Mouse (Mus musculus) liver, embryonic 14.5 days (tissue): Measurements from ENCODE around the gene Arpc3. TPM values are rescaled to one million over a fixed set of nuclear protein-coding genes. Genes with fewer than 3 reads are reported as not detected.

Experiments
- ATAC-seq: fragments of 200-750 bp; cut with Nextera tagmentation; 2 replicates; pipeline ENCODE4 v1.8.0; 2017; ENCODE audit warnings: moderate number of reproducible peaks, mild to moderate bottlenecking, moderate library complexity; ENCODE audit not compliant: insufficient read depth
- DNase-seq, 3 experiments: peaks; one replicate each; pipeline ENCODE4 v3.0.0-alpha.2; 2012 to 2013; ENCODE audit warnings: low read depth in 3 of 3, low spot score in 3 of 3
- H3K27ac ChIP-seq: fragments of 300-500 bp; sonication (generic); 2 replicates; pipeline ENCODE4 v1.5.1; 2014; ENCODE audit warnings: moderate library complexity, mild to moderate bottlenecking, control low read depth, inconsistent platforms
- H3K27me3 ChIP-seq: fragments of 300-500 bp; sonication (generic); 2 replicates; pipeline ENCODE4 v1.6.1; 2014; ENCODE audit warnings: mild to moderate bottlenecking, low read length, moderate library complexity; ENCODE audit not compliant: control insufficient read depth, insufficient read depth
- H3K36me3 ChIP-seq: fragments of 300-500 bp; sonication (generic); replicated peaks from 2 replicates; pipeline ENCODE4 v1.6.1; 2014; ENCODE audit warnings: low read depth; ENCODE audit not compliant: control insufficient read depth, insufficient read depth
- H3K4me1 ChIP-seq, 2 experiments: fragments of 200-500 bp in 1 of 2; fragments of 300-500 bp in 1 of 2; sonication (generic) in 1 of 2; replicated peaks; 2 replicates each; pipeline ENCODE4 v1.6.1; 2012 to 2014; ENCODE audit warnings: antibody characterized with exemption in 1 of 2, inconsistent platforms in 1 of 2, low read length in 1 of 2; ENCODE audit not compliant: control insufficient read depth in 2 of 2, insufficient read depth in 2 of 2
- H3K4me2 ChIP-seq: fragments of 300-500 bp; sonication (generic); 2 replicates; pipeline ENCODE4 v1.6.1; 2014; ENCODE audit warnings: low read depth, mild to moderate bottlenecking, control low read depth, moderate library complexity
- H3K4me3 ChIP-seq, 2 experiments: fragments of 200-500 bp in 1 of 2; fragments of 300-500 bp in 1 of 2; sonication (generic) in 1 of 2; 2 replicates each; pipeline ENCODE4 v1.5.1; 2012 to 2014; ENCODE audit warnings: low read depth in 2 of 2, low read length in 2 of 2, mild to moderate bottlenecking in 2 of 2, control low read depth in 1 of 2, inconsistent platforms in 1 of 2, moderate library complexity in 1 of 2; ENCODE audit not compliant: insufficient read depth in 1 of 2
- H3K9ac ChIP-seq: fragments of 300-500 bp; sonication (generic); replicated peaks from 2 replicates; pipeline ENCODE4 v1.6.1; 2014; ENCODE audit warnings: mild to moderate bottlenecking, control low read depth, moderate library complexity
- H3K9me3 ChIP-seq: fragments of 300-500 bp; sonication (generic); 2 replicates; pipeline ENCODE4 v1.6.1; 2016; ENCODE audit warnings: low read length, mixed read lengths; ENCODE audit not compliant: control insufficient read depth
- CTCF ChIP-seq: IDR thresholded peaks from 2 replicates; pipeline ENCODE4 v1.5.1; 2016; ENCODE audit warnings: antibody characterized with exemption, low read depth, control low read depth
- EP300 ChIP-seq: IDR thresholded peaks from 2 replicates; pipeline ENCODE4 v1.6.1; 2016; ENCODE audit warnings: antibody characterized with exemption, low read depth
- WGBS: fragments of 180-500 bp; shearing (Covaris S2); extraction: QIAGEN DNeasy Blood & Tissue Kit; methylation state at CpG from one replicate; pipeline ENCODE4 v1.1.7; 2014; ENCODE audit not compliant: insufficient replicate concordance; 5-methylcytosine and 5-hydroxymethylcytosine counted together
- polyA plus RNA-seq, 2 experiments: library from polyadenylated mRNA; depleted of rRNA in 1 of 2; stranded (reverse) in 1 of 2; unstranded in 1 of 2; fragments of >200 nt; fragmentation: Nextera tagmentation in 1 of 2; extraction: Ambion mirVana in 1 of 2; gene quantifications; 2 replicates each; pipeline versions ENCODE4 v1.2.1 to v1.2.3; 2012 to 2014

Arpc3 gene
- polyA plus RNA-seq (2012; rRNA removed) (146 and 180 TPM in 2 replicates), polyA plus RNA-seq (2014; fragmentation: Nextera tagmentation; extraction: Ambion mirVana) (36.3 and 38.5 TPM in 2 replicates)

GRCm38 (mm10) chr5:122391786-122392180, at the start of gene Arpc3:
Arpc3 (plus strand) TSS chr5:122391878.
- Histone ChIP-seq H3K4me3 (peak within 1 kb of the TSS; percentile 78 to 98), H3K27me3 (no peaks in the 10 kb centered on the region), H3K27ac (peak within 1 kb of the TSS; percentile 60), H3K9me3 (no peaks in the 10 kb centered on the region), H3K4me1 (peaks cover 8 to 10% of the 10 kb centered on the region in 2 experiments), H3K4me2 (peak within 1 kb of the TSS; percentile 81), H3K36me3 (peaks cover 2% of the 10 kb centered on the region), H3K9ac (peak within 1 kb of the TSS; percentile 77)
- TF ChIP-seq EP300 (no peak), CTCF (peak; percentile 99)
- DNase-seq (peak; percentile 77 to 81 (median 78)), ATAC-seq (peak; percentile 88)
- under 1% methylated on average over 39 of the region's 39 CpGs for WGBS

- WGBS, result 13% methylated on average over 1 of the region's 1 CpGs
- H3K36me3 ChIP-seq, result no peaks in the 10 kb centered on the region
- no peak for TF ChIP-seq CTCF
- no peak for DNase-seq
- no peak overlapping the region for H3K27ac ChIP-seq
- no peak overlapping the region for H3K4me3 ChIP-seq
- no peak for ATAC-seq
- H3K27me3 ChIP-seq, result no peaks in the 10 kb centered on the region
- no peaks in the 10 kb centered on the region for H3K9me3 ChIP-seq
- no peak overlapping the region for H3K4me2 ChIP-seq
- no peak overlapping the region for H3K9ac ChIP-seq
- no peaks in the 10 kb centered on the region for H3K4me1 ChIP-seq
Measured at GRCm38 (mm10) chr5:122342874-122343273, 48.8 kb upstream of the Arpc3 start.

DNA sequence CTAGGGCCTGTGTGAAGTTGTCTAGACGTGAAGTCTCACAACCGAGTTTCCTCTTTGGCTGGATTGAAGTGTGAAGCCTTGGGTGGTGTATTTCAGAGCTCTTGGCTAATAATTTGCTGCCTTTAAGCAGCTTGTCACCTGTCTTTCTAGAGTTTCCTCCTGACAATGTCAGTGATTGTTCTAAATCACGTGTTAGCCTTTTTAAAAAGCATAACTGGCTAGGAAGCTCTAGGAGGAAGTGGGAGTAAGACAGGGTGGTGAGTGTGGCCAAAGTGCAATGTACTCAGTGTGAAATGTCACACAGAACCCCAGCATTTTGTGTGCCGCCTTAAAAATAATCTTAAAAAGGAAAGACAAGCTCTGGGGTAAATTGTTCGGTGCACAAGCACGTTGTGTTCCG, 47.9 kb upstream of the Arpc3 start:
- no peaks in the 10 kb centered on the region for H3K9me3 ChIP-seq
- no peak overlapping the region for H3K4me3 ChIP-seq
- H3K4me1 ChIP-seq, result no peaks in the 10 kb centered on the region
- H3K27me3 ChIP-seq, result no peaks in the 10 kb centered on the region
- H3K4me2 ChIP-seq, result no peak overlapping the region
- H3K27ac ChIP-seq, result no peak overlapping the region
- no peak overlapping the region for H3K9ac ChIP-seq
- H3K36me3 ChIP-seq, result no peaks in the 10 kb centered on the region
- TF ChIP-seq CTCF, result no peak
- TF ChIP-seq EP300, result no peak
- ATAC-seq, result no peak
- peak in 1 of 3 experiments; percentile 4 for DNase-seq
- 39% methylated on average over 7 of the region's 7 CpGs for WGBS

- no peak overlapping the region for H3K27ac ChIP-seq
- H3K4me1 ChIP-seq, result no peaks in the 10 kb centered on the region
- no peak overlapping the region for H3K9ac ChIP-seq
- WGBS, result 9% methylated on average over 5 of the region's 5 CpGs
- H3K36me3 ChIP-seq, result no peaks in the 10 kb centered on the region
- peak; percentile 43; the same call in 1 of the 2 replicates for ATAC-seq
- peak; percentile 55 to 59 (median 57) for DNase-seq
- H3K9me3 ChIP-seq, result no peaks in the 10 kb centered on the region
- H3K4me3 ChIP-seq, result no peak overlapping the region
- no peaks in the 10 kb centered on the region for H3K27me3 ChIP-seq
- H3K4me2 ChIP-seq, result no peak overlapping the region
- TF ChIP-seq EP300, result no peak
- peak; percentile 95 for TF ChIP-seq CTCF
Measured at GRCm38 (mm10) chr5:122344260-122344659, 47.4 kb upstream of the Arpc3 start.

- 76% methylated on average over 4 of the region's 4 CpGs for WGBS
- ATAC-seq, result no peak
- Histone ChIP-seq H3K4me1 (no peaks in the 10 kb centered on the region), H3K27ac (no peak overlapping the region), H3K9ac (no peak overlapping the region), H3K36me3 (no peaks in the 10 kb centered on the region), H3K9me3 (no peaks in the 10 kb centered on the region), H3K4me3 (no peak overlapping the region), H3K27me3 (no peaks in the 10 kb centered on the region), H3K4me2 (no peak overlapping the region)
- no peak for DNase-seq
- TF ChIP-seq CTCF (no peak; the same call in 1 of the 2 replicates), EP300 (no peak)
Measured at GRCm38 (mm10) chr5:122345777-122346176, 45.9 kb upstream of the Arpc3 start.
